ENCODE assay signal across 9 mouse cellular contexts in the genomic region with DNA sequence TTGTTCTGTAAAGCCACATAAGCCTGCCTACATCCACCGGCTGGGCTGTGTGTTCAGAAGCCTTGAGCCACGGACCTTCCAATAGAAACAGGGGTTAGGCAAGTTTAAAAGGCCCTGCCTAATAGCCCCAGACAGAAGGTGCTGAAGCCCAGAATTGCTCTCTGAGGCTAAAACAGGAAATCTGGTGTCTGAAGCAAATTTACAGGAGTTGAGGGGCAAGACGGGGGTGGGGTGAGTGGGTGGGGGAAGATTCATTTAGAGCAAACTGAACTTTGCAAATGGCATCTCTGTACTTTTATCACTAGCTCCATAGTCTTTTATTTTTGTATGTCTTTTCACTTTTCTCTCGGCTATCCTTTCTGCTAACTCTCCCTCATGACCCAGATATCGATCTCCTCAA. TPM values are rescaled to one million over a fixed set of nuclear protein-coding genes. Genes with fewer than 3 reads are reported as not detected.
A peak's percentile ranks its signal among the peaks of the same experiment; 100 is the strongest.
DNase-seq lines count a peak whose midpoint lies in the region; ATAC-seq and TF ChIP-seq lines count a peak whose summit lies in the region.
"Had no signal": no experiment of that assay in that cellular context is flagged by ENCODE, and none has a peak within 500 bp of the region (broad histone marks: within the 10 kb centered on the region; RNA-seq: fewer than 3 reads in every experiment).

No protein-coding gene starts in this region.

- H3K4me1 ChIP-seq in forebrain, postnatal 0 days (ENCODE audit: insufficient read depth) = no peaks in the 10 kb centered on the region

- 17% methylated on average over 5 of the region's 5 CpGs for WGBS in forebrain, postnatal 0 days
- 5% methylated on average over 5 of the region's 5 CpGs for WGBS in macrophage (ENCODE audit: missing documents)

- no peaks in the 10 kb centered on the region for H3K27me3 ChIP-seq in forebrain, postnatal 0 days (ENCODE audit: insufficient read depth, low read length)

- TF ChIP-seq CTCF in forebrain, postnatal 0 days (IDR thresholded peaks at IDR 0.05; ENCODE audit: low read depth) = no peak

- DNase-seq in heart, adult 11 months = peak; percentile 86
- no peak for DNase-seq in heart, postnatal 25 days (ENCODE audit: low spot score)
- peak; percentile 56 for DNase-seq in CD4-positive, CD25-positive, alpha-beta regulatory T cell, adult 2 months (ENCODE audit: low read depth, low spot score)
- no peak for DNase-seq in forebrain, postnatal 0 days
- DNase-seq in right cerebral cortex, postnatal 4 days = no peak
- no peak for DNase-seq in frontal cortex, postnatal 14 days (ENCODE audit: low spot score in 2 of 2)
- no peak for DNase-seq in left cerebral cortex, postnatal 14 days (ENCODE audit: low spot score in 2 of 2)

- H3K9me3 ChIP-seq in forebrain, postnatal 0 days (ENCODE audit: low read length) = no peaks in the 10 kb centered on the region

- no peak for ATAC-seq in forebrain, postnatal 0 days

- intact Hi-C loops in heart, postnatal 25 days (cut with DNase I) = loop anchor here (5.0 kb wide), 1 partner anchor 41 kb away; a partner anchor contains a TSS
- intact Hi-C loops in left cerebral cortex, postnatal 14 days (cut with DNase I) = no loop called here

- H3K4me3 ChIP-seq in forebrain, postnatal 0 days (ENCODE audit: low read depth, low read length) = peak overlapping the region; percentile 74
- peak overlapping the region; percentile 81 for H3K4me3 ChIP-seq in macrophage (ENCODE audit: inconsistent target)

- no peak overlapping the region for H3K27ac ChIP-seq in forebrain, postnatal 0 days (ENCODE audit: low read depth, low read length)
- H3K27ac ChIP-seq in macrophage = peak overlapping the region; percentile 80

- no peaks in the 10 kb centered on the region for H3K36me3 ChIP-seq in forebrain, postnatal 0 days (ENCODE audit: insufficient read depth)
- H3K36me3 ChIP-seq in macrophage (ENCODE audit: inconsistent target) = no peaks in the 10 kb centered on the region

- H3K79me2 ChIP-seq in macrophage (ENCODE audit: inconsistent target) = peaks cover 18% of the 10 kb centered on the region; the same call in 1 of the 2 replicates

- H3K4me2 ChIP-seq in forebrain, postnatal 0 days (ENCODE audit: low read depth) = peak overlapping the region; percentile 67

- H3K9ac ChIP-seq in forebrain, postnatal 0 days = no peak overlapping the region

RNA-seq across cellular contexts. Expression of a gene that starts 0.7 kb away (rescaled TPM):
- total RNA-seq in heart, postnatal 25 days (2021) = 1 to 10 TPM; 7.7 to 8.8 TPM
- total RNA-seq in forebrain, postnatal 0 days (2014; rRNA removed) = 9.3 and 11.7 TPM in 2 replicates
- polyA plus RNA-seq in forebrain, postnatal 0 days (2015; fragmentation: Nextera tagmentation; extraction: Ambion mirVana) = 7.7 and 9.9 TPM in 2 replicates
- total RNA-seq in macrophage (2018; cell fraction: chromatin; rRNA removed) = 10 to 100 TPM in 18 of 26 experiments, 1 to 10 TPM in 7, under 1 TPM in 1; 0.99 to 87.9 (median 16.9) TPM
- total RNA-seq in macrophage (2018; cell fraction: cytosol; rRNA removed) = 10 to 100 TPM in 10 of 26 experiments, 1 to 10 TPM in 16; 1.1 to 20.9 (median 4.0) TPM
- 10 to 100 TPM in 14 of 26 experiments, 1 to 10 TPM in 11, under 1 TPM in 1; 0.98 to 66.0 (median 13.8) TPM for total RNA-seq in macrophage (2018; cell fraction: nucleus; rRNA removed)
- polyA plus RNA-seq in macrophage (2018) = 4.1 to 22.4 TPM (median 9.6 TPM) in 3 replicates
- total RNA-seq in left cerebral cortex, postnatal 14 days (2021) = 1 to 10 TPM; 7.2 to 9.9 TPM

RNA-seq across cellular contexts. Expression of a gene that starts 5.5 kb away (rescaled TPM):
- total RNA-seq in heart, postnatal 25 days (2021) = not detected
- 0.05 TPM in 1 of 2 replicates, not detected in the other for total RNA-seq in forebrain, postnatal 0 days (2014; rRNA removed)
- not detected in 2 replicates for polyA plus RNA-seq in forebrain, postnatal 0 days (2015; fragmentation: Nextera tagmentation; extraction: Ambion mirVana)
- not detected for total RNA-seq in macrophage (2018; cell fraction: chromatin; rRNA removed)
- not detected for total RNA-seq in macrophage (2018; cell fraction: cytosol; rRNA removed)
- total RNA-seq in macrophage (2018; cell fraction: nucleus; rRNA removed) = not detected
- not detected in 3 replicates for polyA plus RNA-seq in macrophage (2018)
- not detected for total RNA-seq in left cerebral cortex, postnatal 14 days (2021)
- polyA plus RNA-seq: large intestine, adult 2 months had no signal

RNA-seq across cellular contexts. Expression of a gene that starts 19.5 kb away (rescaled TPM):
- total RNA-seq in heart, postnatal 25 days (2021) = 10 to 100 TPM; 42.8 to 45.5 TPM
- 20.7 and 20.8 TPM in 2 replicates for total RNA-seq in forebrain, postnatal 0 days (2014; rRNA removed)
- polyA plus RNA-seq in forebrain, postnatal 0 days (2015; fragmentation: Nextera tagmentation; extraction: Ambion mirVana) = 19.6 and 22.7 TPM in 2 replicates
- 1 to 10 TPM in 16 of 26 experiments, under 1 TPM in 3, not detected in 7; 0.67 to 5.1 (median 2.5) TPM for total RNA-seq in macrophage (2018; cell fraction: chromatin; rRNA removed)
- 1 to 10 TPM; 3.5 to 10.0 (median 7.2) TPM for total RNA-seq in macrophage (2018; cell fraction: cytosol; rRNA removed)
- 1 to 10 TPM in 24 of 26 experiments, under 1 TPM in 2; 0.67 to 8.2 (median 3.6) TPM for total RNA-seq in macrophage (2018; cell fraction: nucleus; rRNA removed)
- polyA plus RNA-seq in macrophage (2018) = 5.3 to 10.6 TPM (median 6.9 TPM) in 3 replicates
- total RNA-seq in left cerebral cortex, postnatal 14 days (2021) = 10 to 100 TPM; 10.7 to 11.3 TPM

RNA-seq across cellular contexts. Expression of a gene that starts 22.8 kb away (rescaled TPM):
- total RNA-seq in heart, postnatal 25 days (2021) = under 1 TPM in 1 of 2 experiments, not detected in 1; 0.18 TPM
- total RNA-seq in forebrain, postnatal 0 days (2014; rRNA removed) = not detected in 2 replicates
- not detected in 2 replicates for polyA plus RNA-seq in forebrain, postnatal 0 days (2015; fragmentation: Nextera tagmentation; extraction: Ambion mirVana)
- total RNA-seq in macrophage (2018; cell fraction: chromatin; rRNA removed) = 1 to 10 TPM in 2 of 26 experiments, under 1 TPM in 6, not detected in 18; 0.32 to 1.7 (median 0.62) TPM
- under 1 TPM in 10 of 26 experiments, not detected in 16; 0.08 to 0.33 (median 0.12) TPM for total RNA-seq in macrophage (2018; cell fraction: cytosol; rRNA removed)
- total RNA-seq in macrophage (2018; cell fraction: nucleus; rRNA removed) = 1 to 10 TPM in 2 of 26 experiments, under 1 TPM in 11, not detected in 13; 0.29 to 1.3 (median 0.64) TPM
- polyA plus RNA-seq in macrophage (2018) = not detected in 3 replicates
- not detected for total RNA-seq in left cerebral cortex, postnatal 14 days (2021)

RNA-seq across cellular contexts. Expression of a gene that starts 36.9 kb away (rescaled TPM):
- total RNA-seq in heart, postnatal 25 days (2021) = 1 to 10 TPM in 1 of 2 experiments, under 1 TPM in 1; 0.94 to 1.1 TPM
- total RNA-seq in forebrain, postnatal 0 days (2014; rRNA removed) = 1.00 and 2.1 TPM in 2 replicates
- 1.1 and 1.2 TPM in 2 replicates for polyA plus RNA-seq in forebrain, postnatal 0 days (2015; fragmentation: Nextera tagmentation; extraction: Ambion mirVana)
- 10 to 100 TPM in 1 of 26 experiments, 1 to 10 TPM in 6, under 1 TPM in 2, not detected in 17; 0.55 to 20.1 (median 1.7) TPM for total RNA-seq in macrophage (2018; cell fraction: chromatin; rRNA removed)
- under 1 TPM in 7 of 26 experiments, not detected in 19; 0.09 to 0.62 (median 0.23) TPM for total RNA-seq in macrophage (2018; cell fraction: cytosol; rRNA removed)
- 1 to 10 TPM in 2 of 26 experiments, under 1 TPM in 5, not detected in 19; 0.35 to 4.1 (median 0.86) TPM for total RNA-seq in macrophage (2018; cell fraction: nucleus; rRNA removed)
- polyA plus RNA-seq in macrophage (2018) = not detected in 3 replicates
- total RNA-seq in left cerebral cortex, postnatal 14 days (2021) = 10 to 100 TPM; 21.3 to 22.6 TPM

Comparison
In these comparisons a context has a peak if more than half of its experiments do, and no peak if none do; other contexts are left out.
1. DNase-seq: peak in heart, adult 11 months (single experiment) and CD4-positive, CD25-positive, alpha-beta regulatory T cell, adult 2 months (single experiment); none in heart, postnatal 25 days (single experiment), forebrain, postnatal 0 days (single experiment), right cerebral cortex, postnatal 4 days (single experiment), frontal cortex, postnatal 14 days (0 of 2) and left cerebral cortex, postnatal 14 days (0 of 2).